Mouse (Mus musculus): Measurements from ENCODE around the gene Slc35e1. TPM values are rescaled to one million over a fixed set of nuclear protein-coding genes. Genes with fewer than 3 reads are reported as not detected.
A peak's percentile ranks its signal among the peaks of the same experiment; 100 is the strongest.

Slc35e1 gene
- polyA plus RNA-seq, 1 experiment from 2014 or later, result 31.9 TPM

GRCm38 (mm10) chr8:72458457-72458856 lies 34.0 kb downstream of the Slc35e1 start:
- no peaks in the 10 kb centered on the region for H3K79me2 ChIP-seq (ENCODE audit: inconsistent target)
- H3K27ac ChIP-seq, result no peak overlapping the region
- WGBS (ENCODE audit: missing documents), result 98% methylated on average over 6 of the region's 6 CpGs
- peaks cover 55% of the 10 kb centered on the region for H3K36me3 ChIP-seq (ENCODE audit: inconsistent target)
- no peak overlapping the region for H3K4me3 ChIP-seq (ENCODE audit: inconsistent target)

DNA sequence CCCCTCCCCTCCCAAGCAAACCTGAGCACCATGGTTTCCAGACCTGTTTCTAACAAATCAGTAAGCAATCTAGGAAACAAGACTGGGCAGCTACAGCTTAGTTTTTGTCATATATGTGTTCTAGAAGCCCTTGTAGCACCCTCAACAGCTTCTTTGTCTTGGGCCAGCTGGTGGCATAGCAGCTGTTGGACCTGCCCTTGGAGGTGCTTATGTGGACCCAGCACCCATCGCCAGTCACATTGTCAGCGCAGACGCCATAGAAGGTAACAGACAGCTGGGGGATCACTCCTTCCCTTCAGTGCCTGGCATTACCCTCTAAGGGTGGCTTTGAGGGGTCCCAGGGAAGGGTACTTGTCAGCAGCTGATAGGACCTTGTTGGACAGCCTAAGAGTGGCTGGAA lies 34.6 kb downstream of the Slc35e1 start:
- WGBS (ENCODE audit: missing documents), result 94% methylated on average over 3 of the region's 3 CpGs
- no peak overlapping the region for H3K27ac ChIP-seq
- peaks cover 53% of the 10 kb centered on the region for H3K36me3 ChIP-seq (ENCODE audit: inconsistent target)
- H3K4me3 ChIP-seq (ENCODE audit: inconsistent target), result no peak overlapping the region
- H3K79me2 ChIP-seq (ENCODE audit: inconsistent target), result no peaks in the 10 kb centered on the region

- H3K79me2 ChIP-seq (ENCODE audit: inconsistent target), result no peaks in the 10 kb centered on the region
- H3K36me3 ChIP-seq (ENCODE audit: inconsistent target), result peaks cover 42% of the 10 kb centered on the region
- H3K27ac ChIP-seq, result no peak overlapping the region
- WGBS (ENCODE audit: missing documents), result 98% methylated on average over 4 of the region's 4 CpGs
- H3K4me3 ChIP-seq (ENCODE audit: inconsistent target), result no peak overlapping the region
Measured at GRCm38 (mm10) chr8:72455317-72455716, 37.1 kb downstream of the Slc35e1 start.

DNA sequence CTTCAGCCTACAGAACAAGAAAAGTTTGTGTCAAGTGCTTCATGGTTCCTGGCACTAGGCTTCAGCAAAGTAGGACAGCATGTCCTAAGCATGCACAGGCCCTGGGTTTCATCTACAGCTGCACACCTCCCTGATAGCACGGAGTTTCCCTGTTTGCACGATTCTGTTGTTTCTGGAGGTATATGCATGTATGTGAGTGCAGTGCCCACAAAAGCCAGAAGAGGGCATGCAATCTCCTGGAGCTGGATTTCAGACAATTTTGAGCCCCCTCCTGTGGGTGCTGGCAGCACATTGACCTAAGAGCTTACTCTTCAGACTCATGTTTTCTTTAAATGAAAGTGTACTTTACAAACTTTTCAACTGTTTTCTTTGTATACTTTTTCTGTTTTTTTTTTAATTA lies 38.5 kb downstream of the Slc35e1 start:
- WGBS (ENCODE audit: missing documents), result 100% methylated on average over 2 of the region's 2 CpGs
- H3K27ac ChIP-seq, result no peak overlapping the region
- no peaks in the 10 kb centered on the region for H3K79me2 ChIP-seq (ENCODE audit: inconsistent target)
- H3K4me3 ChIP-seq (ENCODE audit: inconsistent target), result no peak overlapping the region
- H3K36me3 ChIP-seq (ENCODE audit: inconsistent target), result peaks cover 40% of the 10 kb centered on the region

DNA sequence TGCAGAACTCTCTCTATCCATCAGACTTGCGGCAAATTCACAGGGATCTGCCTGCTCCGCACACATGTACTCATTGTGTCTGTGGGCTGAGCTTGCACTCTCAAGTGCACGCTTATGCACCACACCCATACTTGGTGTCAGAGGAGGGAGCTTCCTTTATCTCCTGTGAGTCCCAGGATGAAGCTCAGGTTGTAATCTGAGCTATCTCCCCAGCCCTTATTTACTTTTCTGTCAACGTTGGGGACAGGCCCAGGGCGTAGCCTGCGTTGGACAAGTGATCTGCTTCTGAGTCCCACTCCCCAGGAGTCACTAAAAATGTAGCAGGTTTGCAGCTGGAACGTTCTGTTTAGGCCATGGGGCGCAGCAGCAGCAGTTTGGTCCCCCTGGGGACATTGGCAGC lies 40.9 kb downstream of the Slc35e1 start:
- Histone ChIP-seq H3K79me2 (ENCODE audit: inconsistent target) (no peaks in the 10 kb centered on the region), H3K27ac (no peak overlapping the region), H3K36me3 (ENCODE audit: inconsistent target) (peaks cover 49% of the 10 kb centered on the region), H3K4me3 (ENCODE audit: inconsistent target) (no peak overlapping the region)
- 93% methylated on average over 8 of the region's 8 CpGs for WGBS (ENCODE audit: missing documents)

- peaks cover 15% of the 10 kb centered on the region; the same call in 1 of the 2 replicates for H3K36me3 ChIP-seq (ENCODE audit: inconsistent target)
- no peaks in the 10 kb centered on the region for H3K79me2 ChIP-seq (ENCODE audit: inconsistent target)
- WGBS (ENCODE audit: missing documents), result 83% methylated on average over 6 of the region's 6 CpGs
- no peak overlapping the region for H3K27ac ChIP-seq
- H3K4me3 ChIP-seq (ENCODE audit: inconsistent target), result no peak overlapping the region
Measured at GRCm38 (mm10) chr8:72445071-72445470, 47.3 kb downstream of the Slc35e1 start.

DNA sequence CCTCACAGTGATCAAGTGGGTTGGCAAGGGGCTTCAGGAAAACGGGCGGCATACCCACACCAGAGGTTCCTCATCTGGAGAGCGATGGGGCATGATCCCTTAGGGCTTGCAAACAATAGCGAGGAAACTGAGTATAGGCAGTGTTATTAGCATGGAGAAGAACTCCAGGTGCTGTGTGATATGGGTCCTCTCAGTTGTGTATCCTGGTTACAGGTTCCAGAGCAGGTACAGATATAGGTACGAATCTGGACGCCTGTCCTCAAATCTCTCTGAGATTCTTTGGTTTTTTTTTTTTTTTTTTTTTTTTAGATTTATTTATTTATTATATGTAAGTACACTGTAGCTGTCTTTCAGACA lies 48.4 kb downstream of the Slc35e1 start:
- peak overlapping the region; percentile 40 for H3K4me3 ChIP-seq (ENCODE audit: inconsistent target)
- WGBS (ENCODE audit: missing documents), result 37% methylated on average over 6 of the region's 6 CpGs
- no peaks in the 10 kb centered on the region for H3K79me2 ChIP-seq (ENCODE audit: inconsistent target)
- peaks cover 9% of the 10 kb centered on the region; the same call in 1 of the 2 replicates for H3K36me3 ChIP-seq (ENCODE audit: inconsistent target)
- peak overlapping the region; percentile 32 for H3K27ac ChIP-seq

- 10% methylated on average over 34 of the region's 34 CpGs for WGBS (ENCODE audit: missing documents)
- H3K79me2 ChIP-seq (ENCODE audit: inconsistent target), result no peaks in the 10 kb centered on the region
- peak within 1 kb of the TSS; percentile 40 for H3K4me3 ChIP-seq (ENCODE audit: inconsistent target)
- H3K36me3 ChIP-seq (ENCODE audit: inconsistent target), result peaks cover 9% of the 10 kb centered on the region; the same call in 1 of the 2 replicates
- peak within 1 kb of the TSS; percentile 32 for H3K27ac ChIP-seq
Measured at GRCm38 (mm10) chr8:72443338-72443993, 48.9 kb downstream of the Slc35e1 start, which contains the start of the genes Calr3 and 1700030K09Rik. Gene Calr3 (minus strand): TSS chr8:72443870. Gene 1700030K09Rik (plus strand): TSS chr8:72443880.

DNA sequence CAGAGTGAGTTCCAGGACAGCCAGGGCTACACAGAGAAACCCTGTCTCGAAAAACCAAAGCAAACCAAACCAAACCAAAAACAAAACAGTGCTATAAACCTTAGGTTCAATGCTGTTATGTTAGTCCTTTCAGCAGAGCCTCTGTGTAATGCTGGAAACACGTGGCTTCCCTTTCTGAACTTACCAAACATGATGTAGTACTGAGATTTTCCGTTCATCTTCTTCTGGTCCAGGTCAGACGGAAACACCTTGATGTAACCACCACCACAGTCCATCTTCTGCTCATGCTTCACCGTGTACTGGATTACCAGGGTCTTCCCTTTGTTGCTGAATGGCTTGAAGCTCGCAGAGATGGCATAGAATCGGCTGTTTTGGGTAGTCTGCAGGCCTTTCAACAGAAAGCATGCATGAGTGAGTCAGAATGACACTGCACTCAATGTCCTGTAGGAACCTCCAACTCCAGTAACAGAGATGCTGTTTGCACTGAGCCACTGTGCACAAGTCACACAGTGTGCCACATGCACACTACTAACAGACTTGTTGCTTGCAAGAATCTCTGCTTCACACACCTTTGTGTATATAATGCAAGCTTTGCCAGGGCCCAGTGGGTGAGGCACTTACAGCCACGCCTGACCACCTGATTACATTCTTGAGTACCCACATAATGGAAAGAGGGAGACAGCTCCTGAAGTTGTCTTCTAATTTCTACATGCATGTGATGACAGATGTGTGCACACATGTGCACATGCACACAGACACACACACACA lies 54.0 kb downstream of the Slc35e1 start:
- WGBS (ENCODE audit: missing documents), result 93% methylated on average over 8 of the region's 8 CpGs
- no peaks in the 10 kb centered on the region for H3K79me2 ChIP-seq (ENCODE audit: inconsistent target)
- no peaks in the 10 kb centered on the region for H3K36me3 ChIP-seq (ENCODE audit: inconsistent target)
- no peak overlapping the region for H3K4me3 ChIP-seq (ENCODE audit: inconsistent target)
- H3K27ac ChIP-seq, result no peak overlapping the region

DNA sequence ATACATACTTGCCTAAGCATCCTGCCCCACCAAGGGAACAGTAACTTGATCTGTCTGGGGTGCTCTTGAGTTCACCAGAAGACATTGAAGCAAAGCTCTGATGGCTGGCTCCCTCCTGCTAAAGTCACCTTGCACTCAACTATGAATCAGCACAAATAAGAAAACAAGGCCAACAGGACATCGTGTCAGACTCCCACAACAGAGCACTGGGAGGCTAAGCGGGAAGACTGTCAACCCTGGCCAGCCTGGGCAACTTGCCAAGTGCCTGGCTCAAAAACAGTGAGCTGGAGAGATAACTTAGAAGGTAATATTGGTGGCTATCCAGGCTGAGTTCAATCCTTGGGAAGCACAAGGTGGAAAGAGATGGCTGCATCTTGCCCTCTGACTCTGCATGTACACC lies 57.5 kb downstream of the Slc35e1 start:
- no peak overlapping the region for H3K27ac ChIP-seq
- H3K36me3 ChIP-seq (ENCODE audit: inconsistent target), result no peaks in the 10 kb centered on the region
- no peak overlapping the region for H3K4me3 ChIP-seq (ENCODE audit: inconsistent target)
- 34% methylated on average over 2 of the region's 2 CpGs for WGBS (ENCODE audit: missing documents)
- H3K79me2 ChIP-seq (ENCODE audit: inconsistent target), result no peaks in the 10 kb centered on the region

Other genes with a start within 250 kb of the Slc35e1 start
- 1.1 to 6.6 TPM (median 2.6 TPM) in 3 replicates for gene Gm10282, start 187.4 kb downstream of the Slc35e1 start, polyA plus RNA-seq (2018)
- 3.1 to 17.3 TPM (median 5.7 TPM) in 3 replicates for gene Klf2, start 173.6 kb downstream of the Slc35e1 start, polyA plus RNA-seq (2018)
- 36.4 to 53.4 TPM (median 39.6 TPM) in 3 replicates for gene Eps15l1, start 71.2 kb downstream of the Slc35e1 start, polyA plus RNA-seq (2018)
- 0.50 to 0.60 TPM (median 0.58 TPM) in 3 replicates for gene Calr3, start 48.7 kb downstream of the Slc35e1 start, polyA plus RNA-seq (2018)
- 2.4 to 5.8 TPM (median 3.0 TPM) in 3 replicates for gene 1700030K09Rik, start 48.7 kb downstream of the Slc35e1 start, polyA plus RNA-seq (2018)
- gene Cherp, start 17.4 kb downstream of the Slc35e1 start, polyA plus RNA-seq (2018), result 41.2 to 67.1 TPM (median 44.9 TPM) in 3 replicates
- 4.4 to 5.6 TPM (median 4.6 TPM) in 3 replicates for gene Med26, start 55.7 kb upstream of the Slc35e1 start, polyA plus RNA-seq (2018)
- 16.5 to 43.2 TPM (median 39.1 TPM) in 3 replicates for gene Smim7, start 78.5 kb upstream of the Slc35e1 start, polyA plus RNA-seq (2018)
- 2.2 to 4.4 TPM (median 2.7 TPM) in 3 replicates for gene Tmem38a, start 79.4 kb upstream of the Slc35e1 start, polyA plus RNA-seq (2018)
- 0.06 to 0.09 TPM (median 0.06 TPM) in 3 replicates for gene Nwd1, start 154.1 kb upstream of the Slc35e1 start, polyA plus RNA-seq (2018)
- 108 to 154 TPM (median 139 TPM) in 3 replicates for gene Sin3b, start 230.7 kb upstream of the Slc35e1 start, polyA plus RNA-seq (2018)